Mouse (Mus musculus) midbrain, embryonic 11.5 days (tissue): Measurements from ENCODE around the gene Tmc6. TPM values are rescaled to one million over a fixed set of nuclear protein-coding genes. Genes with fewer than 3 reads are reported as not detected.

Source experiments
- ATAC-seq: fragments of 200-750 bp; cut with Nextera tagmentation; 2 replicates; pipeline ENCODE4 v1.8.0; 2017; ENCODE audit warnings: moderate TSS enrichment, moderate library complexity; ENCODE audit not compliant: low FRiP score
- DNase-seq: peaks from one replicate; pipeline ENCODE4 v3.0.0; 2015; ENCODE audit warnings: low spot score; ENCODE audit errors: missing footprints
- H3K27ac ChIP-seq: fragments of 300-500 bp; sonication (generic); 2 replicates; pipeline ENCODE4 v1.5.1; 2014; ENCODE audit warnings: low read depth, low read length
- H3K27me3 ChIP-seq: fragments of 300-500 bp; sonication (generic); 2 replicates; pipeline ENCODE4 v1.6.1; 2014; ENCODE audit warnings: mild to moderate bottlenecking, low read length, moderate library complexity, mixed read lengths; ENCODE audit not compliant: control insufficient read depth, insufficient read depth
- H3K36me3 ChIP-seq: fragments of 300-500 bp; sonication (generic); 2 replicates; pipeline ENCODE4 v1.6.1; 2014; ENCODE audit warnings: mild to moderate bottlenecking, low read length, moderate library complexity, mixed read lengths; ENCODE audit not compliant: control insufficient read depth, insufficient read depth
- H3K4me1 ChIP-seq: fragments of 300-500 bp; sonication (generic); 2 replicates; pipeline ENCODE4 v1.6.1; 2014; ENCODE audit warnings: low read length; ENCODE audit not compliant: control insufficient read depth, insufficient read depth
- H3K4me2 ChIP-seq: fragments of 300-500 bp; sonication (generic); 2 replicates; pipeline ENCODE4 v1.6.1; 2014; ENCODE audit warnings: mild to moderate bottlenecking, moderate library complexity
- H3K4me3 ChIP-seq: fragments of 300-500 bp; sonication (generic); 2 replicates; pipeline ENCODE4 v1.5.1; 2014; ENCODE audit warnings: low read depth, low read length
- H3K9ac ChIP-seq: fragments of 300-500 bp; sonication (generic); 2 replicates; pipeline ENCODE4 v1.6.1; 2014; ENCODE audit warnings: low read length
- H3K9me3 ChIP-seq: fragments of 300-500 bp; sonication (generic); 2 replicates; pipeline ENCODE4 v1.6.1; 2016; ENCODE audit warnings: low read length; ENCODE audit not compliant: control insufficient read depth
- WGBS: fragments of 180-500 bp; shearing (Covaris S2); extraction: QIAGEN DNeasy Blood & Tissue Kit; methylation state at CpG from one replicate; pipeline ENCODE4 v1.1.7; 2014; 5-methylcytosine and 5-hydroxymethylcytosine counted together
- polyA plus RNA-seq: library from polyadenylated mRNA; unstranded; fragments of >200 nt; fragmentation: Nextera tagmentation; extraction: Ambion mirVana; gene quantifications from 2 replicates; pipeline ENCODE4 v1.2.1, GENCODE M21; 2014

The Tmc6 gene
- polyA plus RNA-seq, 1 experiment from 2014 or later, result 4.5 TPM

DNA sequence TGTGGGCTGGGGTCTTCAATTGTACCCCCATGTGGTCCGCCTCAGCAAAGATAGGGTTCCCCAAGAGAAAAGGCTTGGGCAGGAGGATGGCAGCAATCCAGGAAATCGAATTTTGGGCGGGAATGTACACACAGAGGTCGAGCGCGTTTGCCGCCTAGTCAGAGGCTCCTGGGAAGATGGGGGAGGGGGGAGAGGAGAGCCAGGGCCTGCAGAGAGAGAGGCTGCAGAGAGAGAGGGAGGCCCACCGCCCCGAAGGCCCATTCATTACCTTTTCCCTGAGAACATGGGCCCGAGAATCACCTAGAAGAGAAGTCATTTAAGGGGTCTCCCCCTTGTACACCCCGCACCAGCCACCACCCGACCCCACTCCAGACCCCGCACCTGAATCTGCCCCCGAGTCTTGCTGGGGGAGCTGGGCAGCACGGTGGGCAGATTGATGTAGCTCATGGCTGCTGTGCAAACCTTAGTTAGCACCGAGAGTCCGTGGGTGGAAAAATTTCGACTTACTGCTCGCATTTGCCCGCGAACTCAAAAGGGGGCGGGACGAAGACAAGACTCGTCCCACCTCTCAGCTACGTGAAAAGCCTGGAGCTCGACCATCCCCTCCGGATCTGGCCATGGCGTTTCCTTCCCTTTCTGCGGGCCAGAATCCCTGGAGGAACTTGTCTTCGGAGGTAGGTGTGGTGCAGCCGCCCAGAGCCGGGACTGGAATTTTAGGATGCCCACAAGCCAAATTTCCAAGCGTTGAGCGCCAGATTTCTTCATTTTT lies 43.5 kb upstream of the Tmc6 start, which contains the start of the genes Afmid and Tk1:
Gene Afmid (plus strand): TSS at position 592 of the 769 bp plus-strand sequence.
Gene Tk1 (minus strand): TSS at position 760 of the 769 bp plus-strand sequence.
- DNase-seq (peak; percentile 97), ATAC-seq (peak; percentile 65)
- Histone ChIP-seq H3K4me3 (peak within 1 kb of the TSS; percentile 62), H3K27ac (peak within 1 kb of the TSS; percentile 84), H3K9me3 (no peaks in the 10 kb centered on the region), H3K9ac (peak within 1 kb of the TSS; percentile 86), H3K4me1 (peaks cover 21% of the 10 kb centered on the region), H3K4me2 (peak within 1 kb of the TSS; percentile 85), H3K27me3 (no peaks in the 10 kb centered on the region), H3K36me3 (peaks cover under 1% of the 10 kb centered on the region; the same call in 1 of the 2 replicates)
- 1% methylated on average over 34 of the region's 34 CpGs for WGBS

DNA sequence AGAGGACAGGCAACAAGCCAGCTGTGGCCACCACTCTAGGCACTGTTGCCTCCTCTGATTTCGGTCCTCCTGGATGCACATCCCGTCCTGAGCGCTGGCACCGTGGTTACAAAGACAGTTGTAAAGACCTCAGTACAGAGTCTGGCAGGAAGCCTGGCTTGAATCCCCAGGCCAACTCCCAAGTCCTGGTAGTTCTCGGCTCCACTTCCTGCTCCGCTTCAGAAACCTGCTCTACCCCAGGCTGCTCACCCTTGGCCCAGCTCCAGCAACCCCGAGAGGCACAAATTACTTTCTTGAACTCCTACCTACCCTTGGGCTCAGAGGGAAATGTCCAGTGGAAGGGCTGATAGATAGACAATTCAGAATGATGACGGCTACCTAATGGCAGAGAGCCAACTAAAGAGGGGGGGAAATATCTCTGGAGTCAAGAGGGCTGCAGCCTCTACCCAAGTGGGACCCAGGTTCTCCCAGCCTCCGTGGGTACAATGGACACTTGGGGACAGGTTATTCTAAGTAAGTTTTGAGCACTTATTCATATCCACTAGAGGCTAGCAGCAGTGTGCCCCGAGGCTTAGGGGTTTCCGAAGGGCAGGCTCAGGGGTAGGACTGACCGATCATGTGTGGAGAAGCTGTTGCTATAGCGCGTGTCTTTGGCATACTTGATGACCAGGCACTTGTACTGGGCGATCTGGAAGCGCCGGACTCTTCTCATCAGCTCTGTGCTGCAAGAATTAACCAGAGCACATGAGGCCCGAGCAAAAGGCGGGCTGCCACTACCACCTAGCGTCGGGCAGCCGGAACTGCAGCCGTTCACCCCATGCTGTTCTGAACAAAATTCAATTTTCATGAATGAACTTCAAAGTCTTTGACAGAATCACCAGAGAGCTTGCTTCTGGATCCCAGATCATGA lies 42.3 kb upstream of the Tmc6 start:
- Histone ChIP-seq H3K4me1 (peaks cover 21% of the 10 kb centered on the region), H3K9ac (peak overlapping the region; percentile 86), H3K4me3 (peak overlapping the region; percentile 62), H3K27me3 (no peaks in the 10 kb centered on the region), H3K27ac (no peak overlapping the region), H3K4me2 (peak overlapping the region; percentile 85), H3K36me3 (peaks cover 2% of the 10 kb centered on the region; the same call in 1 of the 2 replicates), H3K9me3 (no peaks in the 10 kb centered on the region)
- WGBS, result 30% methylated on average over 23 of the region's 23 CpGs
- DNase-seq (peak; percentile 97), ATAC-seq (peak; percentile 79)

DNA sequence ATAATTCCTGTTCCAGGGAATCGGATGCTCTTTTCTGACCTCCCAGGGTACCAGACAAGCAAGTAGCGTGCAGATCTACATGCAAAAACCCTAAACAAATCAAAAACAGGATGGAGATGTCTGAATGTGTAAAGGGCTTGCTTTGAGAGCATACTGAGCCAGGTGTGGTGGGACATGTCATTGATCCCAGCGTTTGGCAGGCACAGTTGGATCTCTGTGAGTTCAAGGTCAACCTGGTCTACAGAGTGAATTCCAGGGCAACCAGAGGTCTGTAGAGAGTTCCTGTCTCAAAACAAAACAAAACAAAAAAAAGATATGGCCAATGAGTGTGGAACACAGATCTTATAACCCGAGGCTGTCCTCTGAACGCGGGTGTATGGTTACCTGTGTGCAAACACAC lies 41.4 kb upstream of the Tmc6 start:
- DNase-seq, result no peak
- H3K9me3 ChIP-seq, result no peaks in the 10 kb centered on the region
- no peaks in the 10 kb centered on the region for H3K27me3 ChIP-seq
- no peak overlapping the region for H3K4me2 ChIP-seq
- ATAC-seq, result no peak
- WGBS, result 95% methylated on average over 6 of the region's 6 CpGs
- H3K4me3 ChIP-seq, result no peak overlapping the region
- H3K9ac ChIP-seq, result no peak overlapping the region
- H3K36me3 ChIP-seq, result peaks cover 2% of the 10 kb centered on the region; the same call in 1 of the 2 replicates
- no peak overlapping the region for H3K27ac ChIP-seq
- peaks cover 21% of the 10 kb centered on the region for H3K4me1 ChIP-seq

DNA sequence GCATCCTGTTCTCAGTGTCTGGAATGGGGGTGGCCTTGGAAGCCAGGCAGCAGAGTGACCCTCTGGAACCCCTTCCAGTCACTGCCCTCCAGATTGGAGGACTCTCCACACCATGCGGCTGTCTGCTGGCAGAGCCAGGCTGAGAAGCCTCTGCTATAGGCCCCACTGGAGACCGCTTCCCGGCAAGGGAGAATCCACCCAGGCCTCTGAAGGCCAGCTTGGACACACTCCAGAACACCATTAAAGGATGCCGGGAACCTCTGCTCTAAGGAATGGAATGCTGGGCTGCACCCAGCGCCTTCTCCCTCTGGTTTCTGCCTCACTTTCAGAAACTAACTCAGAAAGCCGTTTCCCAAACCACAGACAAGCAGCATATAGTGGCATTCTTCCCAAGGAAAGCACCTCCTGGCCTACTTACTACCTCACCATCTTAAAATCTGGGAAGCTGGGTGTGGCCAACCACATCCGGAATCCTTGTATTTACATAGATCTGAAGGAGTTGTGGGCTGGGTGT lies 40.8 kb upstream of the Tmc6 start:
- Histone ChIP-seq H3K9me3 (no peaks in the 10 kb centered on the region), H3K27ac (no peak overlapping the region), H3K36me3 (peaks cover 2% of the 10 kb centered on the region; the same call in 1 of the 2 replicates), H3K4me3 (no peak overlapping the region), H3K4me2 (no peak overlapping the region), H3K4me1 (peaks cover 21% of the 10 kb centered on the region), H3K9ac (no peak overlapping the region), H3K27me3 (no peaks in the 10 kb centered on the region)
- DNase-seq (no peak), ATAC-seq (no peak)
- 94% methylated on average over 7 of the region's 7 CpGs for WGBS

DNA sequence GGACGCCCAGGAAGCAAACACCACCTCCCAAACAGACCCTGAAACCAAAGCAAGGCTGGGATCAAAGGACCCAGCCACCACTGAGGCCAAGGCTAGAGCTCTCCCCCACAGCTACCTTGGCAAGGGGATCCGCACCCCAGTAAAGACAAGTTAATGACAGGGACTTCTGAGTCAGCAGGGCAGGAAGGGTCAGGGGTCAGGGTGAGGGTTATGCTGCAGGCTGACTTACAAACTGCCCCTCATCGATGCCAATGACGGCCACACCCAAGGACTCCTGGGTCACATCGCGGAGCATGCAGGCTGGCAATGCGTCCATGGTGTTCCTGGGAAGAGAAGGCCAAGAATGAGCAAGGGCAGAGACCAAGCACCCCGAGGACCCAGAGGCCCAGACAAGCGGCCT lies 39.9 kb upstream of the Tmc6 start:
- ATAC-seq (no peak), DNase-seq (no peak)
- Histone ChIP-seq H3K4me1 (peaks cover 21% of the 10 kb centered on the region), H3K36me3 (peaks cover 2% of the 10 kb centered on the region; the same call in 1 of the 2 replicates), H3K27ac (no peak overlapping the region), H3K4me3 (no peak overlapping the region), H3K27me3 (no peaks in the 10 kb centered on the region), H3K9ac (no peak overlapping the region), H3K9me3 (no peaks in the 10 kb centered on the region), H3K4me2 (no peak overlapping the region)
- 90% methylated on average over 9 of the region's 9 CpGs for WGBS

DNA sequence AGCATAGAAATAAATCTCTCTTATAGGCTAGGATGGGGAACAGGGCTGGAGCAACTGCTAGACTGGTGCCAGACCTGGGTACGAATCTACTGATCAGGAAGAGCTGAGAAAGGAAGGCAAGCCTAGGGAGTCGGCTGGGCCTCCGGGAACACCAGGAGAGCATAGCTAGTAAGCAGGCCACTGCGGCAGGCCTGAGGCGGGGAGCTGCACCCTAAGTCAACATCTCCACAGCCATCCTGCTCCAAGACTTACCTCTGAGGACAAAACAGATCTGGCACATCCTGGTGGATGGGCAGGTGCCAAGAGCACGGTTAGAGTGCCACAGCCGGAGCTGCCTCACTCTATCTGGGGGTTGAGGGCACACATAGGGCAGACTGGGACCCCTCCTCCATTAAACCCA lies 38.2 kb upstream of the Tmc6 start:
- 95% methylated on average over 7 of the region's 7 CpGs for WGBS
- no peak overlapping the region for H3K4me2 ChIP-seq
- ATAC-seq (no peak), DNase-seq (no peak)
- no peaks in the 10 kb centered on the region for H3K27me3 ChIP-seq
- H3K9me3 ChIP-seq, result no peaks in the 10 kb centered on the region
- H3K9ac ChIP-seq, result no peak overlapping the region
- H3K4me1 ChIP-seq, result peaks cover 13% of the 10 kb centered on the region
- H3K4me3 ChIP-seq, result no peak overlapping the region
- H3K27ac ChIP-seq, result no peak overlapping the region
- peaks cover 2% of the 10 kb centered on the region; the same call in 1 of the 2 replicates for H3K36me3 ChIP-seq

DNA sequence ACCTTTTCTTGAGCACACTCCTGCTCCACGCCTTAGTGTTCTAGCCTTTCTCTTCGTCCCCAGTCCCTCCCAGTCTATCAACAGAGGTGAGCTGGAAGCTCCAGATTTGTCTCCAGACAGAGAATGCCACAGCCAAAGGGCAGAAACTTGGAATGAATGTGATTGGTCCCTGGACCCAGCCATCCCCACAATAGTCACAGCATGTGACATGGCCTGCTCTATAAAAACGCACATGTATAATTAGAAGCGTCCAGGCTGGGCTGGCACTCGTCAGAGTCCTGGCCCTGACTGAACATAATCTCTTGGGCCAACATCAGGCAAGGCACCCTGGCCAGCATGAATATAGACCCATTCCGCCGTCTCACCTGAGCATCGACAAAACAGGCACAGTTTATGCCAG lies 37.1 kb upstream of the Tmc6 start:
- Histone ChIP-seq H3K9me3 (no peaks in the 10 kb centered on the region), H3K27me3 (no peaks in the 10 kb centered on the region), H3K4me2 (no peak overlapping the region), H3K4me1 (peaks cover 3% of the 10 kb centered on the region), H3K9ac (no peak overlapping the region), H3K36me3 (peaks cover 4% of the 10 kb centered on the region; the same call in 1 of the 2 replicates), H3K4me3 (no peak overlapping the region), H3K27ac (no peak overlapping the region)
- ATAC-seq (no peak), DNase-seq (no peak)
- WGBS, result 77% methylated on average over 8 of the region's 8 CpGs

DNA sequence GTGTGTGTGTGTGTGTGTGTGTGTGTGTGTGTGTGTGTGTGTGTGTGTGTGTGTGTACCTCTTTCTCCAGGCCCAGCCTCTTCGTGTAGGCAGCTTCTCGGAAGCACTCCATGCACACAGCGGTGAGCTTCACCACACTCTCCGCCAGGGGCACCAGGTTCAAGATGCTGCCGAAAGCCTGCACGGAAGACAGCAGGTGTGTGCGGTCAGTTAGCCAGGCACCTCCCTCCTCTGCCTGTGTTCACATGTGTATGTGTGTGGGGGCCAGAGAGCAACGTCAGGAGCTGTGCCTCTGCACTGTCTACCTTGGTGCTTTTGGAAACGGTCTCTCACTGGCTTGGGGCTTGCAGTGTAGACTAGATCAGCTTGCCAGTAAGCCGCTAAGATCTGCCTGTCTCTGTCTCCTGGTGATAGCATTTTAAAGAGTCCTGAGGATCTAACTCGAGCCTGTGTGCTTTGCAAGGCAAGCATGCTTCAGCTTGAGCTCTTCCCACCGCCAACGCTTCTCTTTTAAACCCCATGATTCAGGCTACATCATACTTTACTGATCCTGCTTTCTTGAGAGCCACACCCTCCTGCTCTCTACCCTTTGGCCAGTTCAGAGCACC lies 34.5 kb upstream of the Tmc6 start:
- ATAC-seq (no peak), DNase-seq (no peak)
- Histone ChIP-seq H3K27ac (no peak overlapping the region), H3K9me3 (no peaks in the 10 kb centered on the region), H3K4me3 (no peak overlapping the region), H3K4me2 (no peak overlapping the region), H3K36me3 (peaks cover 8% of the 10 kb centered on the region; the same call in 1 of the 2 replicates), H3K4me1 (no peaks in the 10 kb centered on the region), H3K9ac (no peak overlapping the region), H3K27me3 (no peaks in the 10 kb centered on the region)
- WGBS, result 89% methylated on average over 13 of the region's 13 CpGs
